Mouse (Mus musculus): ENCODE data around the gene Rnpepl1. TPM values are rescaled to one million over a fixed set of nuclear protein-coding genes. Genes with fewer than 3 reads are reported as not detected.
"Not testable (repeated sequence)": the region's sequence is repeated elsewhere in the genome, so short reads cannot be mapped to it uniquely, and the experiment has no call there.

The Rnpepl1 gene
- polyA plus RNA-seq, 1 experiment from 2014 or later: 37.9 TPM

DNA sequence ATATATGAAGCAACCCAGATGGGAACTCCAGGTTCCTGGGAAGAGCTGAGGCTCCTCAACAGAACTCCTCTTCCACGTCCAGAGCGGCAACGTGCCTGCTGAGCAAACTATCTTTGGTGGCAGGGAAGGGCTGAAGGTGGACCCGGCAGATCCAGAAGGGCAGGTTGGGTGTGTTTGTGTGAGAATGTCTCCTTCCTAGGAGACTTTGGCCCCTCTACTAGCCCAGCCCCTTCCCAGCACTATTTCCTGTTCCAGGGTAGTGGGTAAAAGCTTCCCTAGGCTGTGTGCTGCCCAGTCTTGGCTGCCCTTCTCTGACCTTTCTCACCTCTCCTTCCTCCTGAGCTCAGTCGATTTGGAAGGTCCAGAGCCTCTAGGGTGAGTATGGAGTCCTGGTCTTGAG is 40.0 kb downstream of the Rnpepl1 start, which contains the start of gene Gpr35:
Gene Gpr35 (plus strand): TSS at position 259 of the 400 bp plus-strand sequence.
- Histone ChIP-seq H3K9ac (no peak within 1 kb of the TSS), H3K4me3 (replicated peaks) (no peak within 1 kb of the TSS), H3K27ac (no peak within 1 kb of the TSS), H3K27me3 (no peaks in the 10 kb centered on the region), H3K4me2 (no peak within 1 kb of the TSS), H3K4me1 (no peaks in the 10 kb centered on the region), H3K9me3 (replicated peaks) (no peaks in the 10 kb centered on the region), H3K36me3 (peaks cover 29% of the 10 kb centered on the region)
- 66% methylated on average over 5 of the region's 5 CpGs for WGBS
- no peak for ATAC-seq (replicated peaks; ENCODE audit: low FRiP score)

DNA sequence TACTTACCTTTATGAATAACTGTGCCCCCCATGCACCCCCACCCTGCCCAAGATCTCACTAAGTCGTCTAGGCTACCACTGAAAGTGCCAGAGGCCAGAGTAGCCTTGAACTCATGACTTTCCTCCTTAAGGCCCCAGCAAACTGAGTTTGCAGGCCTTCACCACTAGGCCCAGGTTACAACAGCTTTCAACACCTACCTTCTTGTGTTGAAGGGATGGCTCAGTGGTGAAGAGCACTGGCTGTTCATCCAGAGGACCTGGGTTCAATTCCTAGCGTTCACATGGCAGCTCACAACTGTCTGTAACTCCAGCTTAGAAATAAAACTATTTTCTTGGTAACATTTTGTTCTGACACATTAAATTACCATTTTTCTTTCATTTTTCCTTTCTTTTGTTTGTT is 43.1 kb downstream of the Rnpepl1 start:
- H3K27ac ChIP-seq: no peak overlapping the region
- no peak overlapping the region for H3K4me3 ChIP-seq (replicated peaks)
- H3K4me2 ChIP-seq: no peak overlapping the region
- H3K4me1 ChIP-seq: no peaks in the 10 kb centered on the region
- no peaks in the 10 kb centered on the region for H3K9me3 ChIP-seq (replicated peaks)
- H3K9ac ChIP-seq: no peak overlapping the region
- H3K36me3 ChIP-seq: no peaks in the 10 kb centered on the region
- ATAC-seq (replicated peaks; ENCODE audit: low FRiP score): no peak
- 70% methylated on average over 2 of the region's 2 CpGs for WGBS
- no peaks in the 10 kb centered on the region for H3K27me3 ChIP-seq

DNA sequence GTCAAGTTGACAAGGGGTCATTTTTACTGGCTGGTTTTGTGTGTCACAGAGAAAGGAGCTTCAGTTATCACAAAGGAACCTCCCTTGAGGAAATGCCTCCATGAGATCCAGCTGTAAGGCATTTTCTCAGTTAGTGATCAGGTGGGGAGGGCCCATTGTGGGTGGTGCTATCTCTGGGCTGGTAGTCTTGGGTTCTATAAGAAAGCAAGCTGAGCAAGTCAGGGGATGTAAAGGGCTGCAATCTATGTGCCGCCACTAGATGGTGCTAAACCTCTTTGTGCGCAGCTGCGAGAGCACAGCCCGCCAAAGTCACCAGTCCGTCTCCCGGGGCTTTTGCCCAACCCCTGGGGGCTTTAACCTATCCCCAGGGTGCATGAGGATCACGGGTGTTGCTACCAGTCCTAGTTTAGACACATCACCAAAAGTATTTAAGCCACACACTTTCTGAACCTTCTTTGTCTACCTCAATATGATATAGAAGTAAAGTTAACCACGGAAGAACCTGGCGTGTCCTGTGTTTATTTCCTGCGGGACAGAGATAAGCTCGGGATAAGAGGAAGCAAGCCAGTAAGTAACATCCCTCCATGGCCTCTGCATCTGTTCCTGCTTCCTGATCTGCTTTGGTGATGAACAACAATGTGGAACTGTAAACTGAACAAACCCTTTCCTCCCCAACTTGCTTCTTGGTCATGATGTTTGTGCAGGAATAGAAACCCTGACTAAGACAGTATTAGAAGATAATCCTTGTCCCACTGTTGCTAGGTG is 46.2 kb downstream of the Rnpepl1 start:
- 0 out of 2 replicates have a peak overlapping the region, but pooled peaks have one; percentile 4 for H3K9ac ChIP-seq

DNA sequence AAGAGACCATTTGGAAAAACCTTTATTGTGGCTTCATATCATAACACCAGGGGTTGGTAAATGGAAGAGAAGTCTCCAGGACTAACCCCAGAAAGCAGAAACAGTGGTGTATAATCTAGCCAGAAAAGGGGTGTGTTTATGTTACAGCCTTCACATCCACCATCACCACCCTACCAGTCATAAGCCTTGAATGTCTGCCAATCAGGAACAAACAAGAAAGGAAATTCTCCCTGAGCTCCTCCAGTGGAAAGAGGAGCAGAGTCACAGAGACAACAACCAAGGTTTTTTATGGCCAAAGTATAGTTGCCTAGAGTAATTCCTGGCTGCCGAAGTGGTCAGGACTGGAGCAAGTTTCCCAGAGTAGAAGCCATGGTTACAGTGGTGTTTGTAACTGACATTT is 48.4 kb downstream of the Rnpepl1 start:
- Histone ChIP-seq H3K27ac (no peak overlapping the region), H3K9me3 (replicated peaks) (no peaks in the 10 kb centered on the region), H3K4me3 (replicated peaks) (no peak overlapping the region), H3K36me3 (no peaks in the 10 kb centered on the region), H3K27me3 (no peaks in the 10 kb centered on the region), H3K4me2 (no peak overlapping the region), H3K9ac (no peak overlapping the region), H3K4me1 (no peaks in the 10 kb centered on the region)
- 70% methylated on average over 1 of the region's 1 CpGs for WGBS
- no peak for ATAC-seq (replicated peaks; ENCODE audit: low FRiP score)

More for the DNA sequence above, 46.2 kb downstream of the Rnpepl1 start:
- not testable (repeated sequence) for H3K4me1 ChIP-seq; H3K36me3 ChIP-seq; H3K27me3 ChIP-seq; H3K9me3 ChIP-seq (replicated peaks); ATAC-seq (replicated peaks; ENCODE audit: low FRiP score); H3K27ac ChIP-seq
- H3K4me2 ChIP-seq: peak overlapping the region; percentile 51
- 11% methylated on average over 11 of the region's 11 CpGs for WGBS
- peak overlapping the region; percentile 21; the same call in 1 of the 2 replicates for H3K4me3 ChIP-seq (replicated peaks)

DNA sequence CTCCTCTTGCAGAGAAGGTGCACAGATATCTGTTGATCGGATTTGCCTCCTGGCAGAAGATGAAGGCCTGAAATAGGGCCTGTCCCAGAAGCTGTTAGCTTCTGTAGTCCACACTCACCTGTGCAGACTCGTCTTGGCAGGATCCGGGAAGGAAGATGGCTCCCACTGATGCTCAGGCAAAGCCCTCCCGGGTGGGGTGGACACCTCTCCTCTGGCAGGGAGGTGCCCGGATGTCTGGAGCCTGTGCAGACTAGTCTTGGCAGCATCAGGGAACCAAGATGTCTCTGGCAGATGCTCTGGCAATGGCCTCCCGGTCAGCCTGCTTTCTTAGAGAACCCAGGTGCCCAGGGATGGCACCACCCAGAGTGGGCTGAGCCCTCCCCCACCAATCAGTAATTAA is 60.2 kb downstream of the Rnpepl1 start:
- H3K36me3 ChIP-seq; H3K4me3 ChIP-seq (replicated peaks); ATAC-seq (replicated peaks; ENCODE audit: low FRiP score); H3K4me1 ChIP-seq; H3K9ac ChIP-seq; H3K27me3 ChIP-seq; H3K9me3 ChIP-seq (replicated peaks); H3K4me2 ChIP-seq; H3K27ac ChIP-seq: not testable (repeated sequence)
- 85% methylated on average over 6 of the region's 6 CpGs for WGBS

DNA sequence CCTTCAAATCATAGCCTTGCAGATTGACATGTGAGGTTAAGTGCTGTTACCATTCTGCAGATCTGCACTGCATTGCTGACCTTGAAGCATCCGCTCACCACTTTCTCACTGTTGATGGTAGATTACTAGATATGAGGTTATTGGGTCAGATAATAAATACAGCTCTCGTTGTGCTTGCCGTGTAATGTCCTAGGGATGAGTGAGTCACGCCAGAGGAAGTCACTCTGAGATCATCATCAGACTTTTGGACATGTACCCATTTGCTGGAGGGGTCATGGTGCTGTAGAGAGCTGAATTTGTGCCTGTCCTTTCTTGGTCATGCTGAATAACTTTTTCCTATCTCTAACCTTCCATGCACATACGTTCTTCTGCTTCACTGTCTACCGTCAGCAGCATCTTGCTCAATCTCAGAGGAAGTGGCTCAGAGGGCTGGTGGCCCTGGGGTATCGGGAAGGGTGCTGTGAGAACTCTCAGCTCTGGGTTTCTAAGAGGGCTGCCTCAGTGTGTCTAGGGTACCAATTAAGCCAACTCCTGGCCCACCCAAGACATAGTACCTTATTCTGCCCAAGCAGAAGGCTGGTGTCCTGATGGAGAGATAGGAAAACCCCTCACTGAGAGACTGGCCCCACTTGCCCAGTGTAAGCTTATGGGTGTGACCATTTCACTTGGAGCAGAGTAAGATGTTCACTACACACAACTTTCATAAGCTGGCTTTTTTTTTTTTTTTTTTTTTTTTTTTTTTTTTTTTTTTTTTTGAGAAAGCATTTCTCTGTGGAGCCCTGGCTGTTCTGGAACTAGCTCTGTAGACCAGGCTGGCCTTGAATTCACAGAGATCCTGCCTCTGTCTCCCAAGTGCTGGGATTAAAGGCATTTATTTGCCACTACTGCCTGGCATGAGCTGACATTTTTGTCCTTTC is 61.6 kb downstream of the Rnpepl1 start:
- Histone ChIP-seq H3K4me1 (peaks cover 8% of the 10 kb centered on the region; the same call in 1 of the 2 replicates), H3K4me2 (no peak overlapping the region), H3K27ac (no peak overlapping the region), H3K27me3 (no peaks in the 10 kb centered on the region), H3K9me3 (replicated peaks) (no peaks in the 10 kb centered on the region), H3K36me3 (no peaks in the 10 kb centered on the region), H3K9ac (no peak overlapping the region), H3K4me3 (replicated peaks) (no peak overlapping the region)
- no peak for ATAC-seq (replicated peaks; ENCODE audit: low FRiP score)
- 81% methylated on average over 7 of the region's 7 CpGs for WGBS

DNA sequence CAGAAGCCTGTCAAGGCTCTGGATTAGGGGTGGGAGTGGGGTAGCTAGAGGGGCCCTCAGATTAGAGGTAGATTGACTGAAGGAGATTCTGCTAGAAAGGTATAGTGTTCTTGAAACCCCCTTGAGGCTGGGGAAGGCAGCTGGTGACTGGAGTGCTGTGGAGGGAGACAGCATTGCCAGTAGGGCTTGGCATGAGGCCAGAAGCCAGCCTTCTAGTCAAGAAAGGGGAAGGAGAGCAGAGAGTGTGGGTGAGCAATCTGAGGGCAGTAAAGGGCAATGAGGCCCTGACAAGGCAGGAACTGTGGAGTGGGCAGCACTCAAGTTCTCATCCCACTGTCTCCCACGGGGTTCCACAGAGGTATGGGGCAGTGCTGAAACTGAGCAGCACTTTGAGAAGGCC is 62.3 kb downstream of the Rnpepl1 start:
- H3K27ac ChIP-seq: no peak overlapping the region
- no peaks in the 10 kb centered on the region for H3K9me3 ChIP-seq (replicated peaks)
- H3K27me3 ChIP-seq: no peaks in the 10 kb centered on the region
- WGBS: 56% methylated on average over 1 of the region's 1 CpGs
- no peak overlapping the region for H3K4me2 ChIP-seq
- peaks cover 8% of the 10 kb centered on the region; the same call in 1 of the 2 replicates for H3K4me1 ChIP-seq
- no peak overlapping the region for H3K9ac ChIP-seq
- no peak; the same call in 1 of the 2 replicates for ATAC-seq (replicated peaks; ENCODE audit: low FRiP score)
- no peaks in the 10 kb centered on the region for H3K36me3 ChIP-seq
- no peak overlapping the region for H3K4me3 ChIP-seq (replicated peaks)

Other genes with a start within 250 kb of the Rnpepl1 start
- 60.0 and 60.2 TPM in 2 replicates for gene Gpc1, start 79.1 kb upstream of the Rnpepl1 start, polyA plus RNA-seq (2015; fragmentation: Nextera tagmentation; extraction: Ambion mirVana)
- 0.43 and 0.54 TPM in 2 replicates for gene Ankmy1, start 7.9 kb upstream of the Rnpepl1 start, polyA plus RNA-seq (2015; fragmentation: Nextera tagmentation; extraction: Ambion mirVana)
- gene Dusp28, start 3.8 kb upstream of the Rnpepl1 start, polyA plus RNA-seq (2015; fragmentation: Nextera tagmentation; extraction: Ambion mirVana): 12.2 and 14.7 TPM in 2 replicates
- gene Capn10, start 23.6 kb downstream of the Rnpepl1 start, polyA plus RNA-seq (2015; fragmentation: Nextera tagmentation; extraction: Ambion mirVana): 32.6 and 37.2 TPM in 2 replicates
- gene Gpr35, start 40.1 kb downstream of the Rnpepl1 start, polyA plus RNA-seq (2015; fragmentation: Nextera tagmentation; extraction: Ambion mirVana): 0.55 and 0.56 TPM in 2 replicates
- not detected in 2 replicates for gene Aqp12, start 95.6 kb downstream of the Rnpepl1 start, polyA plus RNA-seq (2015; fragmentation: Nextera tagmentation; extraction: Ambion mirVana)
- 7.0 and 10.0 TPM in 2 replicates for gene Kif1a, start 191.2 kb downstream of the Rnpepl1 start, polyA plus RNA-seq (2015; fragmentation: Nextera tagmentation; extraction: Ambion mirVana)
- gene Agxt, start 224.5 kb downstream of the Rnpepl1 start, polyA plus RNA-seq (2015; fragmentation: Nextera tagmentation; extraction: Ambion mirVana): 0.38 TPM in 1 of 2 replicates, not detected in the other

All from kidney, embryonic 15.5 days (tissue).